Mouse (Mus musculus): ENCODE measurements around the gene T.

GRCm38 (mm10) chr17:8429896-8430295 lies 4.3 kb upstream of the T start:
- TF ChIP-seq CTCF (IDR thresholded peaks at IDR 0.05; ENCODE audit: control insufficient read depth, insufficient read depth, insufficient replicate concordance, low read depth, low read length) (no peak), POLR2A (IDR thresholded peaks at IDR 0.05; ENCODE audit: control insufficient read depth, low read depth, low read length) (no peak)
